Mouse (Mus musculus) lung, adult 2 months (tissue): ENCODE measurements around the gene Spred3. TPM values are rescaled to one million over a fixed set of nuclear protein-coding genes. Genes with fewer than 3 reads are reported as not detected.
"Not testable (repeated sequence)": the region's sequence is repeated elsewhere in the genome, so short reads cannot be mapped to it uniquely, and the experiment has no call there.

Experiments
- DNase-seq: peaks from one replicate; pipeline ENCODE4 v3.0.0; 2022
- H3K4me1 ChIP-seq: fragments of 200-500 bp; 2 replicates; pipeline ENCODE4 v1.6.1; 2011; ENCODE audit warnings: low read length; ENCODE audit not compliant: control insufficient read depth, insufficient read depth
- H3K4me3 ChIP-seq: fragments of 200-500 bp; replicated peaks from 2 replicates; pipeline ENCODE3; 2011; ENCODE audit warnings: low read depth, mild to moderate bottlenecking, control low read depth, low read length; ENCODE audit errors: extremely low read depth
- CTCF ChIP-seq: fragments of 200-500 bp; IDR thresholded peaks from 2 replicates; pipeline ENCODE4 v1.5.1; 2011; ENCODE audit warnings: mild to moderate bottlenecking, low read length, control low read depth; ENCODE audit not compliant: insufficient read depth
- POLR2A ChIP-seq: fragments of 200-500 bp; IDR thresholded peaks from 2 replicates; pipeline ENCODE4 v1.6.1; 2011; ENCODE audit warnings: low read depth, mild to moderate bottlenecking, control low read depth, low read length, borderline replicate concordance; ENCODE audit errors: extremely low read depth
- whole genome bisulfite sequencing: fragments of 180-500 bp; shearing (Covaris S2); methylation state at CpG from one replicate; pipeline ENCODE4 v1.1.7; 2018; 5-methylcytosine and 5-hydroxymethylcytosine counted together
- polyA plus RNA-seq: library from polyadenylated mRNA; depleted of rRNA; stranded (reverse); fragments of >200 nt; gene quantifications from 2 replicates; pipeline ENCODE4 v1.2.3, GENCODE M21; 2012

Gene Spred3
- polyA plus RNA-seq, 1 experiment = 5.8 TPM

DNA sequence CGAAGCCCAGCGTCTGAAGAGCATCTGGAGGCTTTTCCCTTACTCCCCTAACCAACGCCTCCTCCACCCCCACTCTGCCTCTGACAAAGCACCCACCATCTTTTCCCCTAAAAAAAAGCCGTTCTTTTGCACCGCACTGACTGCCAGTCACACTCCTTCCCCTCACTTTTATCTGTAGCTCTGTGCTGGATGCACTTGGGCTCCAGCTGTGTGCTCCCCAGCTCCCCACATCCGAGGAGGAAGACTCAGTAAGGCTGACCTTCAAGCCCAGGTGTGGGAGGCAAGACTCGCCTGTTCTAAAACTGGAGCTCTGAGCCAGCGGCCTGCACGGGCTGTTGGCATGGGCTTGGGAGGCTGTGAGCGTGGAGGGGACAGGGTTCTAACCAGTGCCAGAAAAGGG lies 18.7 kb downstream of the Spred3 start:
- 59% methylated on average over 10 of the region's 10 CpGs for WGBS
- no peak for DNase-seq
- TF ChIP-seq POLR2A (no peak), CTCF (no peak)

DNA sequence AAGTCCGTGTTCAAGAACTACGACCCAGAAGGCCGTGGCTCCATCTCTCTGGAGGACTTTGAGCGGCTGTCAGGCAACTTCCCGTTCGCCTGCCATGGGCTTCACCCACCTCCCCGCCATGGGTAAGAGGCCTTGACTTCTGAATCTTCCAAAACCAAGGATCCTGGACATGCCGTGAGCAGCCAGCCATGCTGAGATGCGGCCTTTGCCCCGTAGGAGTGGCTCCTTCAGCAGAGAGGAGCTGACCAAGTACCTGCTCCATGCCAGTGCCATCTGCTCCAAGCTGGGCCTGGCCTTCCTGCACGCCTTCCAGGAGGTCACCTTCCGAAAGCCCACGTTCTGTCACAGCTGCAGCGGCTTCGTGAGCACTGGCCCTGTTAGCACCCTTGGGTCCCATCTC lies 21.4 kb downstream of the Spred3 start:
- no peak for DNase-seq
- WGBS = 88% methylated on average over 15 of the region's 15 CpGs

More for the DNA sequence above, 18.7 kb downstream of the Spred3 start:
- Histone ChIP-seq H3K4me3 (no peak overlapping the region), H3K4me1 (peaks cover 2% of the 10 kb centered on the region; the same call in 1 of the 2 replicates)

DNA sequence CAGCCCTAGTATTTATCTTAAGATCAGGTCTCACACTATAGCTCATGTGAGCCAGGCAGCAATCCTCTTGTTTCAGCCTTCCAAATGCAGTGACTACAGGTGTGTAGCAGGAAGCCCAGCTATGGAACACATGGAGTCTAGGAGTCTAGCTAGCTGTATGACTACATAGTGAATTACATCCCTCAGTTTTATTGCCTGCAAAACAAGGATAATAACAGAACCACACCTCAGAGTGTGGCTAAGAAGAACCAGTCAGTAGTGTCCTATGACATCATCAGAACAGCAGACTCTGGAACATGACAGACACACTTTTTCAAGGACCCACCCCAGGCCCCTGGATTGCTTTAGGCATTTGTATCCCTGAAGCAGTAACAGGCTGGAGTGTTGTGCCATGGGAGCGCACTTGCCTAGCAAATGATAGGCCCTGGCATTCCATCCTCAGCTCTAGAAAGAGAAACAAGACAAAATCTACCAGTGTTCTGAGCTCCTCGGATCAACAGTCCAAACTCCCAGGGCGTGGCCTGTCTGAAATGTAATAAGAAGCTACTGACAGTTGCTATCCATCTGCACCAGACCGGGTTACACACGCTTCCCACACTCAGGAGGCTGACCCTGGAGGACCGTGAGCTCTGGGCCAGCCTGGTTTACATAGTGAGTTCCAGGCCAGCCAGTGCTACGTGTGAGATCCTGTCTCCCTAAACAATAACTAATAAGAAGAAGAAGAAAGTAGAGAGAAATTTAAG lies 23.4 kb downstream of the Spred3 start:
- DNase-seq = no peak
- 76% methylated on average over 7 of the region's 7 CpGs for WGBS
- TF ChIP-seq CTCF (no peak), POLR2A (no peak)
- Histone ChIP-seq H3K4me1 (no peaks in the 10 kb centered on the region), H3K4me3 (no peak overlapping the region)

More for the DNA sequence above, 21.4 kb downstream of the Spred3 start:
- no peaks in the 10 kb centered on the region for H3K4me1 ChIP-seq
- no peak overlapping the region for H3K4me3 ChIP-seq
- TF ChIP-seq CTCF = no peak
- no peak for TF ChIP-seq POLR2A

DNA sequence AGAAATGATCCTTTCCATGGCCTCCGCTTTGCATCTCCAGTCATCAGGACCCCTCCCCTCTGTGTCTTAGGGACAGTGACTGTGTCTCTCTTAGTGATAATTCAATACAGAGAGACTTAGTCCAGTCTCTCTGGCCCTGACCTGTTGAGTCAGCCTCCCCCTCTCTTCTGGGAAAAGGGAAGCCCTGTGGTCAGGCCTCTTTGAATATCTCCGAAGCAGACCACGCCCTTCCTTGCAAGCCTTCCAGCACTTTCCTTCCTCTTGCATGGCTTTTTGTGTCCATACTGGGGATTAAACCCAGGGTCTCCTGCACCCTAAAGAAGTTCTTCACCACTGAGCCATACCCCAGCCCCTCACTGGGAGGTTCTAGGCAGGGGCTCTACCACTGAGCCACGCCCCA lies 26.2 kb downstream of the Spred3 start:
- no peak for DNase-seq
- WGBS = 73% methylated on average over 4 of the region's 4 CpGs
- Histone ChIP-seq H3K4me1 (no peaks in the 10 kb centered on the region), H3K4me3 (no peak overlapping the region)
- TF ChIP-seq CTCF (no peak), POLR2A (no peak)

DNA sequence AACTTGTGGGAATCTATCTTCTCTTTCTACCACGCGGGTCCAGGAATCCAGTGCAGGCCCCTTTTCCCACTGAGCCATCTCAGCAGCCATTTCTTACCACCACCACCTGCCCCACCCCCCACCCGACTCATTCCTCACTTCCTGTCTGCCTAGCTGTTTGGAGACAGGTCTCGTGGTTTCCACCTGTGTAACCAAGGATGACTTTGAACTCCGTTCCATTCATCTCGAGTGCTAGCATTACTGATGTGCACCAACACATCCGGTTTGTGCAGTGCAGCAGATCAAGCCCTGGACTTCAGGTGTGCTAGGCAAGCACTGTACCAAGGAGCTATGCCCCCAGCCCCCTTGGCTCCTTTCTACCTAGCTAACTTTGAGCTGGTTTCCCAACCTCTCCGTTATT lies 28.8 kb downstream of the Spred3 start:
- no peaks in the 10 kb centered on the region for H3K4me1 ChIP-seq
- no peak for DNase-seq
- no peak for TF ChIP-seq POLR2A
- TF ChIP-seq CTCF = no peak
- H3K4me3 ChIP-seq = no peak overlapping the region
- 64% methylated on average over 8 of the region's 8 CpGs for WGBS

DNA sequence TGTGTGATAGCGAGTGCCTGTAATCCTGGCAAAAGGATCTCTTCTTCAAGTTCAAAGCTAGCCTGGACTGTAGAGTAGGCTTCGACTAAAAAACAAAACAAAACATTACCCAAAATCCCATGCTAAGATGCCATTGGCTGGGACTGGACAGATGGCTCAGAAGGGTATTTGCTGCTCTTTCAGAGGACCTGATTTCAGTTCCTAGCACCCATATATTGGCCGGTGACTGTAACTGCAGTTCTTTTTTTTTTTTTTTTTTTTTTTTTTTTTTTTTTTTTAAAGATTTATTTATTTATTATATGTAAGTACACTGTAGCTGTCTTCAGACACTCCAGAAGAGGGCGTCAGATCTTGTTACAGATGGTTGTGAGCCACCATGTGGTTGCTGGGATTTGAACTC lies 31.0 kb downstream of the Spred3 start:
- WGBS = 86% methylated on average over 3 of the region's 4 CpGs
- DNase-seq, H3K4me3 ChIP-seq, H3K4me1 ChIP-seq: not testable (repeated sequence)

DNA sequence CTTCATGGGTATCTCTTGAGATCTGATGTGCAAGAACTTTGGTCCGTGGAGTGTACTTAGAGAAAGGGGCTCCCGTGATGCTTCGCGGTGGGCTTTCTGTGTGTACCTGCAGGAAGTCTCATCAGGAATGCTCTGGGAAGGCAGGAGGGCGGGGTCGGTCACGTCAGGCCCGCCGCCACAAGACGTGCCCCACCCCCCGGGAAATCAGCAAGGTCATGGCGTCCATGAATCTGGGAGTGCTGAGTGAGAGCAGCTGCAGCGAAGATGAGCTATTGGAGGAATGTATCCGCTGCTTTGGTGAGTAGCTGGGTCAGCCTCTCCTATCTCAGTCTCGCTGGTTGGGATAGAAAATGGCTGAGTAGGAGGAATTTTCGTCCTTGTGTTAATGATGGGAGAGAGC lies 32.8 kb downstream of the Spred3 start:
- Histone ChIP-seq H3K4me1 (no peaks in the 10 kb centered on the region), H3K4me3 (no peak overlapping the region)
- no peak for TF ChIP-seq CTCF
- TF ChIP-seq POLR2A = no peak
- WGBS = 43% methylated on average over 16 of the region's 16 CpGs
- DNase-seq = no peak

DNA sequence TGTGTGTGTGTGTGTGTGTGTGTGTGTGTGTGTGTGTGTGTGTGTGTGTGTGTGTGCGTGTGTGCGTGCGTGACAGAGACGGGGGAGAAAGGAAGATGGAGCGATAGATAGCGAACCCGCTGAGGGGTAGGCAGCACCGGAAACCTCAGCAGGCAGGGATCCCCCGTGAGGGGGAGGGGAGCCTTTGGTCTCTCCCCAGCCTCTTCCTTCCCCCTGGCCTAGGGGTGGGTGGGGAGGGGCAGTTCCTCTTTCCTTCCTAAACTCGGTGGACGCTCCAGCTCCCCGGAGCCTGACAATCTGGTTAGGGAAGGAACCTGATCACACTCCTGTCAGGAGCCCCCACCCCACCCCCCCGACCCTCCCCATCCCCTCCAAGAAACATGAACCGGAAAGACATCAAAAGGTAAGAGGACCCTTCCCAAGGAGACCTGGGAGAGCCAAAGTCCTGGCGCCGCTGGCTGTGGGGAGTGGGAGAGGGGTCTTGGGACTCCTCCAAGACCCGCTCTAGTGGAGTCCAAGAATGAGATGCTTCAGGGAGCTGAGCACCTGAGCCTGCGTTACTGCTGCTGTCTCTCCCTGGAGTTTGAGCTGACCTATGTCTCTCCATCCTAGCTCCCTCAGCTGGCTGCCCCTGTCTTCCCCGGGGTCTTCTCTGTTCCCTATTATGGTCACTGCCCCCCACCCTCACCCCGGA lies 35.4 kb downstream of the Spred3 start, which contains the start of gene Rasgrp4:
Gene Rasgrp4, plus strand, starts transcription at position 159 of the 694 bp plus-strand sequence.
- Histone ChIP-seq H3K4me3 (peak within 1 kb of the TSS; percentile 46), H3K4me1 (no peaks in the 10 kb centered on the region)
- DNase-seq = no peak
- no peak for TF ChIP-seq POLR2A
- WGBS = under 1% methylated on average over 14 of the region's 20 CpGs

DNA sequence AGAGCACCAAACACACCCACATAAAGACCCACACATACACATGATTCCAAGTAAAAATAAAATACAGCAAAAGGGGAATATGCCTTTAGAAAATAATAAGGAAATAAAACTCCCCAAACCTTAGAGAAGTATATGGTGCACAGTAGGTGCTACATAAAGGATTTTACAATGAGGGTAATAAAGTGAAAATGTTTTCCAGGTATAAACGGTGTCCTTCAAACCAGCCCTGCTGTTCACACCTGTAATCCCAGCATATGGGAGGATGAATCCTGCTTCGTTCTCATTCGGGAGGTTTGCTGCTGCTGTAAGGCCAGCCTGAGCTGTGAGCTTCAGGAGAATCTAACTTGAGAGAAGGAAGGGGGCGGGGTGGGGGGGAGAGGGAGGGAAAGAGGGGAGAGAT lies 36.0 kb downstream of the Spred3 start:
- H3K4me3 ChIP-seq = no peak overlapping the region
- TF ChIP-seq POLR2A (no peak), CTCF (no peak)
- WGBS = 8% methylated on average over 4 of the region's 4 CpGs
- no peak for DNase-seq
- no peaks in the 10 kb centered on the region for H3K4me1 ChIP-seq

DNA sequence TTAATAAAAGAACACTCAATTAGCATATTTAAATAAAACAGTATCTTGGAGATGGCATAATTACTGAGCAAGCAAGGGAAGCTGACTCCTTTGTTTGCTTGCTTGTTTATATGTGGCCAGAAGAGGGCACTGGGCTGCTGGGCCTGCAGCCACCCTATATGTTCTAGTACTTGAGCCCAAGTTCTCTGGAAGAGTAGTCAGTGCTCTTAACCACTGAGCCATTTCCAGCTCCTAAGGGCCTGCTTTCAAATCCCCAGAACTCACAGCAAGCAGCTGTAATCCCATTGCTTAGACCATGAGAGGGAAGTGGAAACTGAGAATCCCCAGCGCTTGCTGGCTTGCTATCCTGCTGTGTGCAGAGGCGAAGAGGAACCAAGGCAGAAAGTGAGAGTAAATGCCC lies 41.5 kb downstream of the Spred3 start:
- Histone ChIP-seq H3K4me3 (no peak overlapping the region), H3K4me1 (no peaks in the 10 kb centered on the region)
- WGBS = 76% methylated on average over 2 of the region's 2 CpGs
- DNase-seq = no peak
- TF ChIP-seq CTCF (peak; percentile 47), POLR2A (no peak)
